Mouse (Mus musculus) limb, embryonic 11.5 days (tissue): ENCODE results near the gene Emp1. TPM values are rescaled to one million over a fixed set of nuclear protein-coding genes. Genes with fewer than 3 reads are reported as not detected.

Experiments used
- ATAC-seq: fragments of 200-750 bp; cut with Nextera tagmentation; 2 replicates; pipeline ENCODE4 v1.8.0; 2017; ENCODE audit warnings: low read depth; ENCODE audit not compliant: insufficient number of reproducible peaks, low FRiP score, low TSS enrichment
- DNase-seq: peaks from one replicate; pipeline ENCODE4 v3.0.0-alpha.2; 2015; ENCODE audit warnings: low spot score
- H3K27ac ChIP-seq: fragments of 300-500 bp; sonication (generic); replicated peaks from 2 replicates; pipeline ENCODE4 v1.5.1; 2014; ENCODE audit warnings: low read depth, mild to moderate bottlenecking, low read length
- H3K27me3 ChIP-seq: fragments of 300-500 bp; sonication (generic); 2 replicates; pipeline ENCODE4 v1.6.1; 2014; ENCODE audit warnings: mild to moderate bottlenecking, low read length, mixed read lengths; ENCODE audit not compliant: control insufficient read depth, insufficient read depth
- H3K36me3 ChIP-seq: fragments of 300-500 bp; sonication (generic); 2 replicates; pipeline ENCODE4 v1.6.1; 2014; ENCODE audit warnings: mild to moderate bottlenecking, low read length, moderate library complexity, mixed read lengths; ENCODE audit not compliant: control insufficient read depth, insufficient read depth
- H3K4me1 ChIP-seq: fragments of 300-500 bp; sonication (generic); 2 replicates; pipeline ENCODE4 v1.6.1; 2014; ENCODE audit warnings: low read length, mixed read lengths; ENCODE audit not compliant: control insufficient read depth, insufficient read depth
- H3K4me2 ChIP-seq: fragments of 300-500 bp; sonication (generic); 2 replicates; pipeline ENCODE4 v1.6.1; 2014; ENCODE audit warnings: low read depth, mild to moderate bottlenecking, moderate library complexity; ENCODE audit not compliant: severe bottlenecking
- H3K4me3 ChIP-seq: fragments of 300-500 bp; sonication (generic); 2 replicates; pipeline ENCODE4 v1.5.1; 2014; ENCODE audit warnings: low read depth, low read length
- H3K9ac ChIP-seq: fragments of 300-500 bp; sonication (generic); 2 replicates; pipeline ENCODE4 v1.6.1; 2014; ENCODE audit warnings: mild to moderate bottlenecking, low read length
- H3K9me3 ChIP-seq: fragments of 300-500 bp; sonication (generic); 2 replicates; pipeline ENCODE4 v1.6.1; 2016; ENCODE audit warnings: low read length; ENCODE audit not compliant: control insufficient read depth
- WGBS: fragments of 180-500 bp; shearing (Covaris S2); extraction: QIAGEN DNeasy Blood & Tissue Kit; methylation state at CpG from one replicate; pipeline ENCODE4 v1.1.7; 2014; 5-methylcytosine and 5-hydroxymethylcytosine counted together
- polyA plus RNA-seq: library from polyadenylated mRNA; unstranded; fragments of >200 nt; fragmentation: Nextera tagmentation; extraction: Ambion mirVana; gene quantifications from 2 replicates; pipeline ENCODE4 v1.2.1, GENCODE M21; 2014

The Emp1 gene
- polyA plus RNA-seq: 6.8 and 7.8 TPM in 2 replicates

DNA sequence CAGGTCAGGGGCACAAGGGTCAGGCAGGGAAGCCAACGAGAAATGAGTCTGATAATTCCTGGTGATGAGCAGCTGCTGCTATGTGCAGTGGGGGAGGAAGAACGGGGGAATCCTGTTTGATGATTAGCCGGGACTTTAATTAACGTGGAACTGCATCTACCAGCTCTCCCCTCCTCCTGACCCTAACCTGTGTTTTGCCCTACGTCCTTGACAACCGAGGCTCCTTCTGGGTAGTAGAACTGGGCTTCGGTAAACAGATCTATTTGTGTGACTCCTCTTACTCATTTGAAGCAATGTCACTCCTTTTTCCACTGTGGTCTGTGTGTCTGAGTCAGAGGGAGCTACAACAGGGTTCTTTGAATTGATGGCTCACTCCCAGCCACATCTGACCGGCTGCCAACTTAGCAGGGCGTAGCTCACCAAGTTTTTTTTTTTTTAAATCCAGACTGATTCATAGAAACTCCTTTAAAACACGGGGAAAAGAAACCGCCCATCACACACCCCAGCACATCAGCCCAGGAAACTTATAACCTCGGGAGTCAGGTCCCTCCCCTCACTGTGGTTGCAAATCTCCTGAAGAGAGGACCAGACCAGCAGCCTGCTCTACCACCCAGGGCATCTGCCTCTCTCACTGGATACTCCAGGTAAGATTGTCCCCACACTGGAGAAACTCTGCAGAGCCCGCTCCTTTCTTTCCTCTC is at the start of gene Emp1:
TSS of gene Emp1 (plus strand) at position 87 of the 701 bp plus-strand sequence.
- 46% methylated on average over 13 of the region's 13 CpGs for WGBS
- no peak within 1 kb of the TSS for H3K9ac ChIP-seq
- no peaks in the 10 kb centered on the region for H3K9me3 ChIP-seq
- no peak for ATAC-seq
- no peak for DNase-seq
- 0 out of 2 replicates have a peak within 1 kb of the TSS, but pooled peaks have one; percentile 1 for H3K27ac ChIP-seq
- peaks cover 6% of the 10 kb centered on the region; the same call in 1 of the 2 replicates for H3K4me1 ChIP-seq
- no peaks in the 10 kb centered on the region for H3K27me3 ChIP-seq
- H3K4me3 ChIP-seq: no peak within 1 kb of the TSS
- H3K36me3 ChIP-seq: no peaks in the 10 kb centered on the region
- H3K4me2 ChIP-seq: no peak within 1 kb of the TSS

DNA sequence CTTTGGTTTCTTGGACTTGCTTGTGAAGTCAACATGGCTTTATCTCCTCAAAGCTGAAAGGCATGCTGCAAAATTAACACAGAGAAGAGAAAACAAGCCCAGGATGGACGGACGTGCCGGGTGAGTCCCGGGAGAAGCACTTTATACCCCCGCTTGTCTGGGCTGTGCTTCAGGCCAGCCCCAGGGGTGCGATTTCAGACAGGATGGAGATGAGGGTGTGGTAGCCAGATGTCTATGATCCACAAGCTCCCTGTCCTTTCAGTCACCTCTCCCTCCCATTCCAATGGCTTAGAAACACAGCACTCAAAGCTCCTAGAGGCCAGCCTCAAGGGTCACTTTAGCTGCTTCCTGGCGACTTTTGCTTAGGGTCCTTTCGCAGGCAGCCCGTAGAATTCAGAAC is 48.4 kb upstream of the Emp1 start:
- H3K9ac ChIP-seq: no peak overlapping the region
- H3K27ac ChIP-seq: no peak overlapping the region
- H3K9me3 ChIP-seq: no peaks in the 10 kb centered on the region
- ATAC-seq (no peak), DNase-seq (no peak)
- no peaks in the 10 kb centered on the region for H3K27me3 ChIP-seq
- no peak overlapping the region for H3K4me2 ChIP-seq
- H3K4me3 ChIP-seq: no peak overlapping the region
- WGBS: 44% methylated on average over 9 of the region's 9 CpGs
- H3K36me3 ChIP-seq: no peaks in the 10 kb centered on the region
- H3K4me1 ChIP-seq: no peaks in the 10 kb centered on the region; the same call in 1 of the 2 replicates

DNA sequence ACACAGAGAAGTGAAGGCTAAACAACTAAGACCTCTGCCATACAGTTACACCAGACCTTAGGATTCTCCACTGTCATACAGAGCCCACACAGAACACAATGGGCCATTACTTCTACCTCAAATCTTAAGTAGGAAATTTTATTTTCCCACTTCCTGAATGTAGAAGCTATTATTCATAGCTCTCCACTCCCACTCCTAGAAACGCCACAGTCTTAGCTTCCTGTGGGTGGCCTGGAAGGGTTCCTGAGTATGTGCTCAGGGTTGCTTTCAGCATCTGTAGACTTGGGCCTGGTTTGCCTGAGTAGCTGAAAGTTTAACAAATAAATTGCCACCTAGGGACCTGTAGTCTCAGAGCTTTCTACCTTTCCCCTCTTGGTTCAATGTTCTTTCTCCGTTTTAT is 46.2 kb upstream of the Emp1 start:
- Histone ChIP-seq H3K4me1 (no peaks in the 10 kb centered on the region; the same call in 1 of the 2 replicates), H3K36me3 (no peaks in the 10 kb centered on the region), H3K4me2 (no peak overlapping the region), H3K9ac (no peak overlapping the region), H3K27me3 (no peaks in the 10 kb centered on the region), H3K9me3 (no peaks in the 10 kb centered on the region), H3K27ac (no peak overlapping the region), H3K4me3 (no peak overlapping the region)
- no peak for ATAC-seq
- 81% methylated on average over 2 of the region's 2 CpGs for WGBS
- DNase-seq: no peak

DNA sequence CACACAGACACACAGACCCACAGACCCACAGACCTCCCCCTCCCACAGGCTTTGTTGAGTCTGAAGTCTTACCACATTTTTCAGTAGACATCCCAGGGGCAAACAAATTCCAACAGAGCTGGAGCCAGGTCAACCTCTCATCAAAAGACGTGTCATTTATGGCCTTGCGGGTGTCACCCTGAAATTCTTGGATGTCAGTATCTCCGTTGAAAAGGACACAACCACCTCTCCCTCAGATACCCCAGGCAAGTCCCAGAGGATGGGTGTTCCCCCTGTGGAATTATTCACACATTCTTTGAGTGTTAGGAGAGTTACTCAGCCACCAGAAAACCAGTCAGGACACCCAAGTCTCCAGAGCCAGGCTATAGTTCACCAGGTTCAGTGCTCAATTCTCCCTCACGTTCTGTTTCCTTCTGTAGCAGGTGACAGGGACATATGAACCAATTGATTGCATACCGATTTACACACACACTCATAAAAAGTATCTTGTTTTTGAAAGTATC is 42.9 kb upstream of the Emp1 start:
- H3K27ac ChIP-seq: no peak overlapping the region
- no peak overlapping the region for H3K9ac ChIP-seq
- no peaks in the 10 kb centered on the region for H3K27me3 ChIP-seq
- ATAC-seq (no peak), DNase-seq (no peak)
- peaks cover 7% of the 10 kb centered on the region; the same call in 1 of the 2 replicates for H3K4me1 ChIP-seq
- no peaks in the 10 kb centered on the region for H3K36me3 ChIP-seq
- no peak overlapping the region for H3K4me2 ChIP-seq
- 63% methylated on average over 5 of the region's 5 CpGs for WGBS
- no peak overlapping the region for H3K4me3 ChIP-seq
- no peaks in the 10 kb centered on the region for H3K9me3 ChIP-seq

DNA sequence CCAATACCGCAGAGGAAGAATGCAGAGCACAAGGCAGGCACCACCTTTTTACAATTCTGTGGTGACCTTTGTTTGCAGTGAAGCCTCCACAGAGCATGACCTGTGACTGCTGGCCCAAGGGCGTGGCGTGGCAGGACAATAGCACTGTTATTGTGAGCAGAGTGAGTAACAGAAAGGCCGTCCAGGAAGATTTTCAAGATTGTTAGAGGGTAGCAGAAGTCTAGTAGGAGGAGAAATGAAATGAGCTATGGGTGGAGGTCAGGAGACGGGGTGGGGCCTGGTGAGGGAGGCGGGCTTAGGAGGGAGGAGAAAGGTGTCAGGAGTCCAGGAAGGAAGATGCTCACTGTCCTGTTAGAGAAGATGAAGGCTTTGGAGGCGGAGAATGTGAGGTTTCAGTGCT is 39.6 kb upstream of the Emp1 start:
- Histone ChIP-seq H3K27ac (0 out of 2 replicates have a peak overlapping the region, but pooled peaks have one; percentile 18), H3K9me3 (no peaks in the 10 kb centered on the region), H3K27me3 (no peaks in the 10 kb centered on the region), H3K4me3 (no peak overlapping the region), H3K4me1 (peaks cover 7% of the 10 kb centered on the region; the same call in 1 of the 2 replicates), H3K9ac (no peak overlapping the region), H3K4me2 (no peak overlapping the region), H3K36me3 (no peaks in the 10 kb centered on the region)
- no peak for ATAC-seq
- WGBS: 76% methylated on average over 7 of the region's 7 CpGs
- DNase-seq: no peak

DNA sequence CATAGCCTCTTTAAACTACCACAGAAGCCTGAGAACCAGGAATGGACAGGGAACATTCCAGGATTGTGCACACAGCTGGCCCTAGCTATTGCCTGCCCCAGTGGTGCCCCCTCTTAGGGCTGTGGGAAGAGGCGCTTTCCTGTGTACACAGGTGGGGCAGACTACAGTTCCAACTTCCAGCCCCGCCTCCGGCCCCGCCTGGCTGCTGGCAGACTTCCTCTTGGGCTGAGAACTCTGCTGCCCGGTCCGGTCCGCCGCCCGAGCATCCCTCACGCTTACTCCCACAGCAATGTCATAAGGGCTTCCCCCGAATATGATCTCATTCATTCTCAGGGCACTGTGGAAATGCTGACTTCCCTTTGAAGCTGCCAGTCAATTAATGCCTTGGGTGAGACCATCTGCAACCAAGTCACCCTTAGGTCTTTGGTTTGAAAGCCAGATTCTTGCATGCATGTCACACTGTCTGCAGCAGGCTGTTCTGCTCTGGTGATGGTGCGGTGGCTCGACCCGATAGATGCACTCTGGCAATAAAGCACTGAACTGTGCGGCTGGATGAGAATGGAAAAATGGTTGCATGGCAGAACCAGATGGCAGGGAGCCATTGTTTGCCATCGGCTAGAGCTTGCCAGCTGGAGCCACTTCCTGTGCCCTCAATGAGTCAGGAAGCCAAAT is 38.9 kb upstream of the Emp1 start:
- H3K4me1 ChIP-seq: peaks cover 7% of the 10 kb centered on the region; the same call in 1 of the 2 replicates
- DNase-seq (peak; percentile 38), ATAC-seq (peak; percentile 46; the same call in 1 of the 2 replicates)
- no peak overlapping the region for H3K4me3 ChIP-seq
- H3K4me2 ChIP-seq: peak overlapping the region; percentile 13; the same call in 1 of the 2 replicates
- H3K27ac ChIP-seq: peak overlapping the region; percentile 18; the same call in 1 of the 2 replicates
- no peaks in the 10 kb centered on the region for H3K9me3 ChIP-seq
- no peaks in the 10 kb centered on the region for H3K27me3 ChIP-seq
- WGBS: 55% methylated on average over 16 of the region's 16 CpGs
- H3K9ac ChIP-seq: no peak overlapping the region
- H3K36me3 ChIP-seq: no peaks in the 10 kb centered on the region

DNA sequence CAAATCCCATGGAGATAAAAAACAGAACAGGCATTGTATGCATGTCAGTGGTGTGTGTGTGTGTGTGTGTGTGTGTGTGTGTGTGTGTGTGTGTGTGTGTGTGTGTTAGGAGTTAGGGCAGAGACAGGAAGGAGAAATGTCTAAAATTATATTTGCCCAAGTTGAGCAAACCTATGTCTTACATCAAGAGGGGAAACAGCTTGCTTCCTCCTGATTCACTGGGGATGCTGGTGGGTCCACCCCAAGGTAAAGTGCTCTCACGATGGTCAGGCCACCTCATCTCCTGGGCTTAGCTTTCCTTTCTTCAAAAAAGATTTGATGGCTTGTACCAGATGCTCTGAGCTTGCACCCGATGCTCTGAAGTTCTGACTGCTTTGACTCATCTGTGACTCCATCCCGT is 38.2 kb upstream of the Emp1 start:
- Histone ChIP-seq H3K27ac (no peak overlapping the region), H3K4me3 (no peak overlapping the region), H3K27me3 (no peaks in the 10 kb centered on the region), H3K4me2 (no peak overlapping the region), H3K36me3 (no peaks in the 10 kb centered on the region), H3K9me3 (no peaks in the 10 kb centered on the region), H3K9ac (no peak overlapping the region), H3K4me1 (peaks cover 7% of the 10 kb centered on the region; the same call in 1 of the 2 replicates)
- 73% methylated on average over 3 of the region's 3 CpGs for WGBS
- no peak for ATAC-seq
- DNase-seq: no peak

DNA sequence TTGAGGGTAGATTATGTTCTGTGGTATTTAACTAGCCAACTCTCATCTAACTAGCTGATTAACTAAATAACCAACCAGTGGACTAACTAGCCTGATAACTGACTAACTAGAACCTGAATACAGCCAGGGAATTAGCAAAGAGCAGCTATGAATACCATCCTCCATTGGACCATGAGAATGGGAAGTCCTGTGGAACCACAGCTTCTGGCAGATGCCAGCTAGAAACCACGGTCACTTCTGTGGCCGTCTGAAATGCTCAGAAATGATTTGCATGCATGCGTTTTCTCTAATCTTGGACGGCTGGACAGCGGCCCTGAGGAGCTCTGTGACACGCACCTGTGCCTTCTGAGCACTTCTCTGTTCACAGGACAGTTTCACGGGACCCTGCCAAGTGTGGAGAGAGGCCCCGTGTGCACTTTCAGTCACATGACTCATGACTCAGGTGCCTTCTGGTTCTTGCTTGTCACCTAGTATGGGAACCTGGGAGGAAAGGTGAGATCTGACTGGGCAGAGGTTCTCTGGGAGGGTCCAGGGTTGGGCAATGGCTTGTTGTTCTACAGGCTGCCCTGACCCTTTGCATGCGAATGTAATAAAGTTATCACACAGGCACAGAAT is 37.6 kb upstream of the Emp1 start:
- Histone ChIP-seq H3K9me3 (no peaks in the 10 kb centered on the region), H3K27me3 (no peaks in the 10 kb centered on the region), H3K4me2 (no peak overlapping the region), H3K36me3 (no peaks in the 10 kb centered on the region), H3K27ac (no peak overlapping the region), H3K4me1 (peaks cover 7% of the 10 kb centered on the region; the same call in 1 of the 2 replicates), H3K9ac (no peak overlapping the region), H3K4me3 (no peak overlapping the region)
- 83% methylated on average over 9 of the region's 9 CpGs for WGBS
- no peak for DNase-seq
- no peak for ATAC-seq
